Mouse (Mus musculus): ENCODE data around the gene Ces1b. TPM values are rescaled to one million over a fixed set of nuclear protein-coding genes. Genes with fewer than 3 reads are reported as not detected.

Ces1b gene
- not detected for polyA plus RNA-seq (2017; shearing (Covaris generic))

GRCm38 (mm10) chr8:93079887-93080286 is at the start of gene Ces1b:
TSS of gene Ces1b (minus strand) at chr8:93080017.

GRCm38 (mm10) chr8:93048092-93048491 is 31.7 kb downstream of the Ces1b start, which contains the start of gene Ces1a:
TSS of gene Ces1a (minus strand) at chr8:93048192.

Other genes with a start within 250 kb of the Ces1b start
- gene Lpcat2, start 224.7 kb downstream of the Ces1b start, polyA plus RNA-seq (2017; shearing (Covaris generic)) = not detected
- not detected for gene Capns2, start 178.6 kb downstream of the Ces1b start, polyA plus RNA-seq (2017; shearing (Covaris generic))
- gene Slc6a2, start 119.9 kb downstream of the Ces1b start, polyA plus RNA-seq (2017; shearing (Covaris generic)) = not detected
- gene Ces1a, start 31.8 kb downstream of the Ces1b start, polyA plus RNA-seq (2017; shearing (Covaris generic)) = not detected
- gene Ces1c, start 51.3 kb upstream of the Ces1b start, polyA plus RNA-seq (2017; shearing (Covaris generic)) = not detected
- gene Ces1d, start 117.8 kb upstream of the Ces1b start, polyA plus RNA-seq (2017; shearing (Covaris generic)) = not detected
- gene Ces1e, start 149.6 kb upstream of the Ces1b start, polyA plus RNA-seq (2017; shearing (Covaris generic)) = not detected
- not detected for gene Ces1f, start 199.7 kb upstream of the Ces1b start, polyA plus RNA-seq (2017; shearing (Covaris generic))